Mouse (Mus musculus): ENCODE measurements around the gene Ankrd16.
A peak's percentile ranks its signal among the peaks of the same experiment; 100 is the strongest.

The Ankrd16 gene

GRCm38 (mm10) chr2:11777091-11778068 lies at the start of gene Ankrd16, which contains the start of gene Fbh1:
Gene Ankrd16 (plus strand): TSS chr2:11777876.
Gene Fbh1 (minus strand): TSS chr2:11777582.
- DNase-seq, result peak; percentile 100

DNA sequence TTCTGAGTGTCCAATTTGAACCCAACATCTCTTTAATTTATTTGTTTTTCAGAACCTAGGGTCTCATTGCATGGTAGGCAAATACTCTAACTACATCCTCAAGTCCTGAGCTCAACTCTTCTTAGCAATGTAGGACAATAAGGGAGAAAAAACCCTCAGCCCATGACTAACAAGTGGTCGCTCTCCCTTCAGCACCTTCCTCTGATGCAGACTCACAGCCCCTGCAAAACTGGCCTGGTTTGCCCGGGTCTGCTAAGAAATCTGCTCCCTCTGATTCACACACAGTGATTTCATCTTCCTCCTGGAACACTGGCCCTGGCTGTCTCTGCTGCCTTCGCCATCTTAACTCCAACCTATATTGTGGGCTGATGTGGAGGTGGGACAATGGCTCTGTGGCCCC lies 48.6 kb upstream of the Ankrd16 start:
- no peak for DNase-seq

- no peak for DNase-seq
These were observed 44.7 kb upstream of the Ankrd16 start for GRCm38 (mm10) chr2:11732978-11733377.

- no peak for DNase-seq
These were observed 41.8 kb upstream of the Ankrd16 start for GRCm38 (mm10) chr2:11735853-11736252.

- DNase-seq, result no peak
These were observed 38.9 kb upstream of the Ankrd16 start for GRCm38 (mm10) chr2:11738794-11739193.

- no peak for DNase-seq
These were observed 38.1 kb upstream of the Ankrd16 start for GRCm38 (mm10) chr2:11739516-11740051.

- no peak for DNase-seq
These were observed 15.1 kb upstream of the Ankrd16 start for GRCm38 (mm10) chr2:11762541-11762940.

DNA sequence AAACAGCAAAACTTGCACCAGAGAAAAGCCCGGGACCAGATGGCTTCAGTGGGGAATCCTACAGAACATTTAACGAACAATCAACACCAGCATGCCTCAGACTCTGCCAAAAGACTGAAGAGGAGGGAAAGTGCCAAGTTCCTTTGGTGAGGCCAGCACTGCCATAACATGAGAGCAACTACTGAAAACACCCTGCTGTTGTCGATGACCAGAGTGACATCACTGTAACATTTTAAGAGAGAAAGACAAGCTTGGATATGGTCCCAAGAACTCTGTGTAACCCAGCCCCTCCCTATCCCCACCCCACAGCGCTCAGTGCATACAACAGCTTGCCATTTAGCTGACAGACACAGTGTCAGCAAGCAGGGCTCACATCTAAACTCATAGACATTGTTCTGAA lies 12.0 kb upstream of the Ankrd16 start:
- DNase-seq, result no peak

DNA sequence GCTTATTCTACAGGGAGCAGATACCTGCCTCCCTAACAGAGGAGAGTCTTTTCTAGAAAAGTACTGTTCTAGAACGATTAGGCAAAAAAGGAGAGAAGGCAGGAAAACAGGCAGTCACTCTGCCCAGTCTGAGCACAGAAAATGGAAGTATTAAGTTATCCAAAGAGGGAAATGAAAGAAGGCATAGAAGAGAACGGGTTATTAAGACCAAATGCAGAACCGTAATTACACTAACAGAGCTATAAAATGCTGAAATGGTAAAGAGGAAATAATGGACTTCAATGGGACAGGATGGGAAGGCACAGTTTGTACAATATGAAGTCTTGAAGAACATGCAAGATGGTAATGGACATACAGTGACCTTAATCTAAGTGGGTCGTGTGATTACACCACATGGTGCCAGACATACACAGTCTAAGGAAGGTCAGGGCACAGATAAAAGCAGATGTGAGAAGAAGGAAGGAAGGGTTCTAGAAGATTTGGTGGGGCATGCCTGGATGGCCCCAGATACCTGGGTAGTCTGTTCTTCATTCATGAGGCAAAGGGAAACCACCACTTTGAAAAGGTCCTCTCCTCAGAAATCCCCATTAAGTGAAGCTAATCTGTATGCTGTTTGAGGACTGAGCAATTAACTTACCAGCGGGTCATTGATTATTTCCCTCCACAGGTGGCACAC lies 11.1 kb upstream of the Ankrd16 start:
- no peak for DNase-seq

DNA sequence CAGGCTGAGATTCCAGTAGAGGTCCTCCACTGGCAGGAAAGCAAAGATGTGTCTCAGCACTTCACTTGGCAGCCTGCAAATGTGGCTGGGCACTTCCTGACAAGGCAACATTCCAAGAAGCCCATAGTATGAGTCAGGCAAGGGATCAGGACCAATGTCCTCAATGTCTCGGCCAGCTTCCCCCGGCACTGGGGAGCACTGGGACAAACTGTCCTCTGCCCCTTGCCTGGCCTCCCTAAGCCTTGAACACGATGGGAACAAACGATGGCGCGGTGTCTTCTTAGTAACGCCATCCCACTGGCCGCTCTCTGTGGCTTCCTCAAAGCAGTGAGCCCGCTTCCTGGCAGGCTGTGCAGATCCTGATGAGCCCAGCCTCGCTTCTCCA lies 10.5 kb upstream of the Ankrd16 start:
- no peak for DNase-seq

DNA sequence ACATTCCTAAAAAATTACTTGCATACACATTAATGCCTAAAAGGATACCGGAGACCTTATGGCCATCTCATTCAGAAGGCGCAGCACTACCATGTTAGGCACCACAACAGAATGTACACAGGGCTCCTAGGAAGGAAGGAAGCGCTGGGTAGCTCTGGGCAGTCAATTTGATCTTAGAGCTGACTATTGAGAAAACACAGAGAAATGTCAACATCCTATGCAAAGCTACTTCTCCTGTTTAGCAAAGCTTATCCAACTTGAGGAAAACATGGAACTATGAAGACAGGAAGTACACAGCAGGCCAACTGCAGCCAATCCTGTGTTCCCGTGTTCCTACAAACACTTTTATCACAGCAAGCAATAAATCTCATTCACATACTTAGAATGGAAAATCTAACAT lies 6.0 kb upstream of the Ankrd16 start:
- no peak for DNase-seq

GRCm38 (mm10) chr2:11772401-11772800 lies 5.3 kb upstream of the Ankrd16 start:
- DNase-seq, result no peak

DNA sequence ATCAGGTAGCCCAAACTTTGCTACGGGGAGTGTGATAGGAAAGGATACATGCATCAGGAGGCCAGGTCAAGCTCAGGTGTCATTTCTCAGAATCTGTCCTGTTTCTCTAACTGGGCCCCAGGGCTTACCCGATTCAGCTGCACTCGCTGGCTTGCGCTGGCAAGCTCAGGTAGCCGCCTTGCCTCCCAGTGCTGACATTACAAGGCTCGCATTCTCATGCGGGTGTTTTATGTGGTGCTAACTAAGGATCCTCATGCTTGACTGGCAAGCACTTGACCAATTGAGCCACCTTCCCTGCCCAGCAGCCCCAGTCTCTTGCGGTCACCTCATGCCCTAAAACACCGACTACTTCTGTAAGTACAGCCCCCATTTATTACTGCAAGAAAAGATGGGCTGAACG lies 3.2 kb upstream of the Ankrd16 start:
- no peak for DNase-seq

DNA sequence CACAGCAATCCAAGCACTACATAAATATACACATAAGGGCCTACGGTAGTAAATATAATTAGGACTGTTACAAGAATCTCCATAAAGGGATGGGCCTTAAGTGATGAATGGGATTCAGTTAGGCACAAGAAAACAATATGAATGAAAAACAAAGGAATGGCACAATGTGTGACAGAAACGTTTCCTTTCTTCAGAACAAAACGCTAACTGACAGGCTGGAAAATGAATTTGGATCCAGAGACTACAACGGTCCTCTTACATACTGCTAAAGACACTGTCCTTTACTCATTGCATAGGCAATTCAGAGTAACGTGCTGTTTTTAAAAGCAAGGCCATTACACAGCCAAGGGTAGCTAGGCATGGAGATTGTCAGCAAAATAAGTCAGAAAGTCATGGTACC lies 2.6 kb upstream of the Ankrd16 start:
- no peak for DNase-seq

DNA sequence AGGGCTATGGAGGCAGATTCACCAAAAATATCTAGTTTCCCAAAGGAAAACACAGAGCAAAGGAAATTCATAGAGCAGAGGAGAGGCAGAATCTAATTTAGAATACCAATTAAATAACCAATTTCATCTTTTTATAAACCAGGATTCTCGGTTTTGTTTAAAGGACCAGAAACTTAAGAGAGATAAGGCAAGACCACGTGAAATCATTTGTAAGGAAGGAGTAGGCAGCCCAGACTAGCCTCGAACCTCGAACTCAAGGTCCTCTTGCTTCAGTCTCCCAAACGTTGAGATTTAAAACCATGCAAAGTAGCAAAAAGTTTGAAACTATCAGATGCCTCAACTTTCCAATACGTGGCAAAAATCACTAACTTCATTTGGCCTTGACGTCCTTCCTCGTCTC lies 1.3 kb upstream of the Ankrd16 start:
- DNase-seq, result no peak

GRCm38 (mm10) chr2:11778087-11778823 lies 579 bp downstream of the Ankrd16 start:
- DNase-seq, result peak; percentile 93

GRCm38 (mm10) chr2:11784159-11784558 lies 6.5 kb downstream of the Ankrd16 start:
- DNase-seq, result peak; percentile 1

GRCm38 (mm10) chr2:11794668-11795067 lies 17.0 kb downstream of the Ankrd16 start:
- DNase-seq, result no peak

DNA sequence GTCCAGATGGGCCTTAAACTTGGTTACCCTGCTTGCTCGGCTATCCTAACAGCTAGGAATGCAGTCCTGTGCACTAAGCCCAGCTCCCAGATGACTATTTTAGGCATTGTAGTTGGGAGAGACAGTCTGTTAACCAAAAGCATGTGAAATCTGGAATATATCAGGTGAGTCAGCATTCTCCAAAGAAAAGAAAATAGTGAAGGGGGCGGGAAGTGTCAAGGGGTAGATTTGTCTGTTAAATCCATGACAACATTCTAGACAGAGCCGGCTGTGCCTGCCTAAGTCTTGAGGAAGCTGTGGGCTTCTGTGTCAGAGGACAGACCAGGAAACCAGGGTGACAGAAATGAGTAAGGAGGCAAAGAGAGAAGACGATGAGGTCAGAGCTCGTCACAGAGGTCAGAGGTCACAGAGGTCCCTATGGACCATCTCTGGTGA lies 20.3 kb downstream of the Ankrd16 start:
- DNase-seq, result no peak

DNA sequence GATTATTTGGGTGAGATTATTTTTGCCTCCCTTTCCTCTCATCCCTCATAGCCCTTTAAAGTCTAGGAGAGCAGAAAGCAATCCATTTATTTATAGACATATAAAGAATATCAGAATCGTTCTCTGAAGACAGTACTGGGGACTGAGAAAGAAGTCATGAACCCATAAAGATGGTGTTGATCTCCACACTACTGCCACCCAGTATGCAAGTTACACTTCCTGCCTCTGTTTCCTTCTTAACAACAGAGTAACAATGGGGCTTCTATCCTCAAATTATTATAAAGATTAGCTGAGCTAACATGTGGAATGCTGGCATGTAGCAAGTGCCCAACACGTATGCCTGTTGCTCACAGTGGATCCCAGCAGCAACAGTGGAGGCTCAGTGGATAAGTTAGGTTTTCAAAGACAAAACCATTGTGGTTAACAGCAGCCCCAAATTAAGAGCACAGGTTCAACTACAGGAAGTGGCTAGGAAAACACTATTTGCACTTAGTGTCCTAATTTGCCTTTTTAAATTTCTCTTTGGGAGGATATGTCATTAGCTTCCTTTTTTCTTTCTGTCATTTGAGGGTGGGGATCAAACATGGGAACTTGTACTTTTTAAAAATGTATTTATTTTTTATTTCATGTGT lies 23.7 kb downstream of the Ankrd16 start:
- DNase-seq, result no peak

Data from kidney, postnatal 10 days (tissue).